Mouse (Mus musculus): ENCODE measurements around the gene Plcg2.

Gene Plcg2

DNA sequence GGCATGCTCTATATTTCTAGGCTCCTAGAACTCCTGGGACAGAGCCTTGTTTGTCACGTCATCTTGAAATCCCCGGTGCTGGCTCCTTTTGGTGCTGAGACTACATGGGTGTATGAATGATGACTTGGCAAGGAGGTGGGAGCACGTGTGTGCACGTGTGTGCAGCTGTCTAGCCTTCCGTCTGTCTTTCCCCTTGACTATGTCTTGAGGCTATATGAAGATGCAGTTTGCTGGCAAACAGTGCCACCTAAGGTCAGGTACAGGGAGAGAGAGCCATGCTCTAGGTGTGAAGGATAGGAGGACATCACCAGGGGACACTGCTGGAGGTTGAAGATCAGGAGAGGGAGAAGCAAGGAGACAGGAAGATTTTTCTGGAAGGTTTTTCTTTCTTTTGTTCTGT, 49.9 kb downstream of the Plcg2 start:
- DNase-seq (ENCODE audit: low spot score): no peak

DNA sequence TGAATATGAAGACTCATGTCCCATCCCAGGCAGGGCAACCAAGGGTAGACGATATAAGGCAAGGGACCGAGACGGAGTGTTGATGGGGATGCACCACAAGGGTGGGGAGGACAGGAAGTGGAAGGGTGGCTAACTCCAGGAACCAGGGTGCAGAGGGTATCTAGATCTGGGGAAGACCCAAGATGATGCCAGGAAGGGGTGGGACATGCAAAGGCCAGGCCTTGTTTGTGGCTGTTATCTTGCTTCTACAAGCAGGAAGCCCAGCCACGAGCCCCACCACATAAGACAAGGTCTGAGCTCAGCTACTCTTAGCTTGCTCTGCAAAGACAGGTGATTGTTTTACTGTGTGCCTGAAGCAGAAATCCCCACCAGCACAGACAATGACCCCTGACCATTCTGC, 50.4 kb downstream of the Plcg2 start:
- DNase-seq (ENCODE audit: low spot score): no peak

DNA sequence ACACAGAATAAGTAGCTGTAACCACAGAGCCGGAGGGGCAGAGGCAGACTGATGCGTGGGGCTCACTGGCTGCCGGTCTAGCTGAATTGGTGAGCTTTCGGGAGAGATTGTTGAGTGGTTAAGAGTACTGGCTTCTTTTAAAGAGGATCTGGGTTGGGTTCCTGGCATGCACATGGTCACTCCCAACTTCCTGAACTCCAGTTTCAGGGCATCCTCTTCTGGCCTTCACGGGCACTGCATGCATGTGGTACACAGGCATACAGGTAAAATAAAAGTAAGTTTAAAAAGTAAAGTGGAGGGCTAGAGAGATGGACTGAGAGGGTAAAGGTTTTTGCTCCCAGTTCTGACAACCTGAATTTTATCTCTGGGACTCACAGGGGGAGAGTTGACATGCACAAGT, 52.4 kb downstream of the Plcg2 start:
- no peak for DNase-seq (ENCODE audit: low spot score)

DNA sequence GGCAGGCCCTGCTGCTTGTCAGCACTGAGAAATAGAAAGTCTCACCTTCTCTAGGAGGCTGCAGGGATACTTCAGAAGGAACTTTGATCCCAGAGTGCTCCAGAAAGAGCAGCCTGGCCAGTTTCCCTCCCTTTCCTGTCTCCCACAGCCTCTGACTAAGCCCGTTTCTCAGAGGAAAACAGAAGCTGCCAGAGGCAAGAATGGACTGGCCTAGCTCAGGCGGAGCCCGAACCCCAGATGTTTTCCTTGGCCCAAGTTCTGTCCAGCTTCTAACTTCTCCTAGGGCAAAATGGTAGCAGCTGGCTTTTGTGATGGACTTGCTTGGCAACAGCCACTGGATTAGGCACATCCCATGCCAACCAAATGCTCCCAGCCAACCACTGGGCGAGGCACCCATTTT, 62.9 kb downstream of the Plcg2 start:
- DNase-seq (ENCODE audit: low spot score): no peak

DNA sequence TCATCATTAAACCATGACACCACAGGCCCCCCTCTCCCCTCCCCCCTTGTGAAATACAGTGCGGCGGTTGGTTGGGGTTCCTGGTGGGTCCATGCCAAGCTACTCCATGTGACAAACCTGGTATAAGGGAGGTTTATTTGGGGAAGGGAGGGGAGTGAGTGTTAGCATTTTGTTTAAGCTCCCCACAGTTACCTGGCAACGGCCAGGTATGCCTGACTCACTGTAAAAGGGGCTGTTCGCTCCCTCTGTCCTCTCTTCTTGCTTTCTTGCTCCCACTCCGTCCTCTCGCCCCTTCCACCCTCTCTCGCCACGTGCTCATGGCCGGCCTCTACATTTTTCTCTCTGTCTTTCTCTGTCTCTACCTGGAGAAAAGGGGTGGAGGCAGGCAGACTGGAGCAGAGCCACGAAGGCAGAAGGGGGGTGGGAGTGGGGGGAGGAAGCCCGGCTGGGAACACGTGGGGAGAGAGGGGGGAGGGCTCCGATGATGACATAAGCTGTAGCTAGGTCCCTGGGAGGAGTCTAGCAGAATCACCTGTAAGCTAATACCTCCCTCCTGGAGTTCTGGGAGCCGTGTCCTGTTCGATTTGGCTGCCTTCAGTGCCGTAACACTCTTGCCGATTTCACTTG, 63.8 kb downstream of the Plcg2 start:
- no peak for DNase-seq (ENCODE audit: low spot score)

DNA sequence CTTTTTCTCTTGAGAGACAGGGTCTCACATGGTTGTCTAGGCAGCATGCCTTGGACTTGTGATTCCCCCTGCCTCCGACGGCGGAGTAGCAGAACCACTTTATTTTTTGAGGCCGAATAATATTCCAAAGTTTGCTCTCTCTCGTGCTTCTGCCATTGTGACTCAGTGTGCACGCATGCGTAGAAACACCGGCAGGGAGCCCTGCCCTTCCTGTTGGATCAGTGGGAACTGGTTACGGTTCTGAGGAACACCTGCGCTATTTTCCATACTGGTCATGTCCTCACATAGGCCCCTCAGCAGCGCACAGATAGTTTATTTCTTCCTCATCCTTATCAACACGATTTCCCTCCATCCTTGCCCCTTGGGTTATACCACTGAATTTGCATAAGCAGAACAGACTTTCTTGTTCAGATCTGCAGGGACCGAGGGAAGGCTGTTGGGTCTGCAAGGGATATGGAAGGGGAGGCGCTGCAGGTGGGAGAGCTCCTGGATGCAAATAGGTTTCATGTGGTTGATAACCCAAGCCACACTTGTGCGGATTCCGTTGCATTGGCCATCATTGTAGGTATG, 64.4 kb downstream of the Plcg2 start:
- no peak for DNase-seq (ENCODE audit: low spot score)

DNA sequence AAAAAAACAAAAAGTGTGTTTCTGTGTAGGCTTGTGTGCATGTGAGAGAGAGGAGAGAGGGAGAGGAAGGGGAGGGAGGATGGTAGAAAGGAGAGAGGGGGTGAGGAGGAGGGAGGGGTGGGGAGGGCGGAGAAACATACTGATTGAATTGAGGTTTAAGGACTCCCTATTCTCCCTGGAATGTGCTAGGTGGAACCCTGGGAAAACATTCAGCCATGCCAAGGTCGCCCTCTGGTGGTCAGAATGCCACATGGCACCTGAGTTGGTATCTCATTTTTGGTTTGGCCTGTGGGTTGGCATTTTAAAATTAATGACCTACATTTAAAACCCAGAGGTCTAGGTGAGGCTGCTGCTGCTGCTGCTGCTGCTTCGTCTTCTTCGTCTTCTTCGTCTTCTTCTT, 71.3 kb downstream of the Plcg2 start:
- DNase-seq (ENCODE audit: low spot score): peak; percentile 84

DNA sequence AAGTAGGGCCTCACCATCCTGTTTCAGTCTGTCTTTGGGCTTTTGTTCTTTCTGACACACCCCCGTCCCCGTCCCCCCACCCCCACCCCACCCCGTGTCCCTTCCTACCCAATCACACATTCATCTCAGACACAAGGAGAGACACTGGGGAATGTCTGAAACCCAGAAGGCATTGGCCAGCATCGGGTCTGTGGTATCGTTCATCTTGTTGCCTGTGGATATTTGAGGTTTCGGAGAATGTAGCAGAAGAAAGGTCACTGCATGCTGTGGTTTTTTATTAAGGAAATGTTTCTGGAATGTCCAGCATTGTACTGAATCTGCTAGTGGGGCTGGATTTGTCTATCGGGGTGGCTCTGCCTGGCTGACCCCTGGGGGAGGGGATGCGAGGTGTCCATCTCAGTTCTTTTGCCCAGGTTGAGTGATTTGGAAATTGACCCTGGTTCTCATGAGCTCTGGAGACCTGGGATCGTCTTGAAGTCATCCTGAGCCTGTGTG, 78.2 kb downstream of the Plcg2 start:
- DNase-seq (ENCODE audit: low spot score): no peak

DNA sequence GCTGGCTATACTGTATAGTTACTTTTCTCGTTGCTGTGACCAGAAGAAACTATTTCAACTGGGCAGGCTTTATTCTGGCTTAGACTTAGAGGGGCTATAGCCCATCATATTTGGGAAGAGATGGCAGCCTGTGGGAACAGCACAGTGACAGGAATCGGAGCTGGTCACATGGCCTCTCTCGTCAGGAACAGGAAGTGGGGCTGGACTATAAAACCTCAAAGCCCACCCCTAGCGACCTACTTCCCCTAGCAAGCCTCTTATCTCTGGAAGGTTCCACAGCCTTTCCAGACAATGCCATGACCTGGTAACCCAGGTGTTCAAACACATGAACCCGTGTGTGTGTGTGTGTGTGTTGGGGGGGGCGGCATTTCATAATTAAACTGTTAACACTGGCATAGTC, 79.0 kb downstream of the Plcg2 start:
- DNase-seq (ENCODE audit: low spot score): no peak

DNA sequence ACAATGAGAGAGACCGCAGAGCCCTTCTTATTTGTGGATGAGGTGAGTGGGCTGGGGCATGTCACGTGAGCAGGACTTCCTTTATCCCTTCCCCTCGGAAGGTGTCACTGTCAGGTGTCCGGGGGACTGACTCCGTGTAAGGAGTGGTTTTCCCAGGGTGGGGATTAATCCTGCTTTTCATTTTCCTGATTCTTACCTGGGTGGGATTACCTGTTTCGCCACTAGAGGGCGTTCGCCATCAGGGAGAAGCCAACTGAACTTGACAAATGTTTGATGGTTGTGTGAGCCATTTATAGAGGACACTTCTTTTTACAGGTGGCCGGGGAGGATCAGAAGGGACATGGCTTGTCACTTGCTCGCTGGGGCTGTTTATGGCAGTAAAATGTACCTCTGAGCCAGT, 79.8 kb downstream of the Plcg2 start:
- DNase-seq (ENCODE audit: low spot score): peak; percentile 18

DNA sequence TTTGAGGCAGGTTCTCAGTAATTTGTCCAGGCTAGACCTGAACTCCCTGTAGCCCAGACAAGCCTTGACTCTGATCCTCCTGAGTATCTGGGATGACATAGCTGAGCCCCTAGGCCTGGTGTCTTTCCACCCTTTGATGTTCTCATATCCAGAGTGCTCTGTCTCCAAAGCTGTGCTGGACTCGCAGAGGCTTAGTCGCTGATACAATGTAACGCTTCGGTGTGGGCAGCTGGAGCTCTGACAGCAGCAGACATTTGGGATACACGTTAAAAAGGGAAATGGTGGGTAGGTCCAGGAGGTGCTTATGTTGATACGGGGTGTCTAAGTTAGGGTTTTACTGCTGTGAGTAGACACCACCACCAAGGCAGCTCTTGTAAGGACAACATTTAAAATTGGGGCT, 80.8 kb downstream of the Plcg2 start:
- no peak for DNase-seq (ENCODE audit: low spot score)

DNA sequence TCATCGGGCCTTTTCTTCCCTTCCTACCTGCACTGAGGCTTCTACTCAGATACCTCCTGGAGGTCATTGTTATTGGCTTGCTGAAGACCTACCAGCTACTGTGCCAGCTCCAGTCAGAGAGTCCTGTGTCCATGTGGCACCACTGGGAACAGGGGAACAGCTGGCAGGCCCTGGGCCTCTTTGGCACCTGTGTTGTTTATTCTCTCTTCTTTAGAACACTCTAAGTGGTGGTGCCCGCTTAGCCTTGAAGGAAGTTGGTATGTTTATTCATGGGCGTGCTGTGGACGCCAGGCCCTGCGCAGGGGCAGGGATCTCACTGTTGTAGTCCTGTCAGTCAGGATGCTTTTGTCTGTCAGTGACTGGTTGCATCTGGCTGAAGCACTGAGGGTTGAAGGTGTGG, 95.8 kb downstream of the Plcg2 start:
- DNase-seq (ENCODE audit: low spot score): no peak

DNA sequence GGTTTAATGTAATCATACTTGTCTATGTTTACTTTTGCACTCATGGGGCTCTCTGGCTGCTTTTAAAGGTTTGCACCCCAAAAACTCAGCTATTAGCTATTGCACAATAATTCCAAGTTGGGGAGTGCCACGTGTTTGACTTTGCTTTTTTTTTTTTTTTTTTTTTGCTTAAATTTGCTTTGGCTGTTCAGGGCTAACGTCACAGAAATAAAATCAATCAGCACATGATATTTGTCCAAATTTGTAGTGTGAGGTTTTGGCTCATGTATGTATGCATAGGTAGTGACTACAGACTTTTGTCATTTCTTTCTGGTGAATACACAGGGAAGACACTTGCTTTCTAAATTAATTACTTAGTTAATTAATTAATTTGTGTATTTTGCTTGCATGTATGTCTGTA, 96.9 kb downstream of the Plcg2 start:
- DNase-seq (ENCODE audit: low spot score): no peak

DNA sequence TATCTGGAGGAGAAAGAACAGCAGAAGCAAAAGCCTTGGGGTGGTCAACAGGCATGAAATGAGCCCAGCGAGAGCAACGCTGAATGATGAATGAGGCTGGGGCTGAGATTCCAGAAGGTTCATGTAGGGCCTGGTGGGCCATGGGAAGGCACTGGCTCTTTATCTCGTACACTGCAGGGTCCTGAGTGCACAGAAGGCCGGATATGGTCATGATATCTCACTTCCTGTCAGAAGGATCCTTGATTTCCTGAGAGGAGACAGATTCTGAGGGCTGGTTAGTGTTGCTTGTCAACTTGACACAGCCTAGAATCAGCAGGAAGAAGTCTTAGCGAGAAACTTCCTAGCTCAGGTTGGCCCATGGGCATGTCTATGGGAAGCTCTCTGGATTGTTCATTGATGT, 98.7 kb downstream of the Plcg2 start:
- DNase-seq (ENCODE audit: low spot score): no peak

DNA sequence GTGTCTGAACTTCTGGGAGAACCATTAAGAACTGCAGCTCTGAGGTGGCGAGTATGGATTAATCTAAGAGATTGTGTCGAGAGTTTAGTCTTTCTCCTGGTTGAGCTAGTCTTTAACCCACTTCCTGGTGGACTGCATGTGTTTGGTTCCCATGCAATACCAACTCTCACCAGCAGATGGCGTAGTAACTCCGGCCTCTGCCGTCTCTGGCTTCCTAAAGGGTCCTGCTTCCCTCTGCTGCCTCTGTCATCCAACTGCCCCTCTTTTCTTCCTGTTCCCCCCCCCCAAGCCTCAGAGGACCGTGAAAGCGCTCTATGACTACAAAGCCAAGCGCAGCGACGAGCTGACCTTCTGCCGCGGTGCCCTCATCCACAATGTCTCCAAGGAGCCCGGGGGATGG, 102.7 kb downstream of the Plcg2 start:
- DNase-seq (ENCODE audit: low spot score): peak; percentile 64

DNA sequence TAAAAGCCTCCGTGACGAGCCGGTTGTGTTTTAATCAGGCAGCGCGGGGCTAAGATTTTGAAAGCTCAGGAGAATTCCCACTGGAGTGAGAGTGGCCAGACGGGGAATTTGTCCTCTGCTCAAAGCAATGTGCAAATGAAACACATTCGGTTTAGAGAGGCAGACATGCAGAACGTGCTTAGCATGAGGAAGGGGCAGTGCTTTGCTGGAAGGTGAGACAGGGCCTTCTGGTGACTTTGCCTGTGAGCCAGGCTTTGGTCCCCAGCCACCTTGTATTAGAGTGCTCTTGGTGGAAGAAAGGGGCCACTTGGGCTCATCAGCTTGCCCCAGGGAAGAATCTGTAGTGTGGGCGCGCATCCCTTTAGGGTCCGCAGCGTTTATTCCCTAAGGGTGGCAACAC, 106.0 kb downstream of the Plcg2 start:
- no peak for DNase-seq (ENCODE audit: low spot score)

DNA sequence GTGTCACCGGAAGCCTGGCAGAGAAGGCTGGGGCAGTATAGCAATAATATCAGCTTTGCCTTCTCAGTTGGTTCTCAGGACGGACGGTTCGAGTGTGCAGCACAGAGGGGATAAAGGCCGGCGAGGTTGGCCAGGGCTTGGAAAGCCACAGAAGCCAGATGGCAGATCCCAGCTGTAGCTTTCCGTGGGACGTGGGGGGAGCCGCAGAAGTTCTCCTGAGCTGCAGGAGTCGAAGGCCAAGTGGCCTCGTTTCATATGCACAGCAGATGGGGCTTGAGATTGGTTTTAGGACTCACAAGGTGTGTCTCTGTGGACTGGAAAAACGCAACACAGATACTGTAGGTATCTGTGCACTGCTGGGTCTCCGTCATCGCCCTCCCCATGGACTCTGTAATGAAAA, 106.6 kb downstream of the Plcg2 start:
- no peak for DNase-seq (ENCODE audit: low spot score)

DNA sequence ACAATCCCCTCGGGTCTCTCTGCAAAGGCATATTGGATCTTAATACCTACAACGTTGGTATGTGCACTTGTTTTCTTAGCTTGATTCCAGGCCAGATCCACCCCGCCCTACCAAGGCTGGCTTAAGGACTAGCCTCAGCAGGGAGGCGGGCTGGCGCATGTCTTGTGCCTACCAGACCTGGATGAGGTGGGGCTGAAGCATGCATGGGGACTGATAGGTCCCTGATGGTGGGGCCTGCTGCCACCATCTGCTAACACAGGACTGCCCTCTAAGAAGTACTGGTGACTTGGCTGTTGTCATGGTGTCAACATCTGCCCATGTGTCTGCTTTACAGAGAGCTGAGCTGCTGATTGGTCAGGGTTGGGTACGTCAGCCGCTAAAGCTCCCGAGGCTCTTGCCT, 107.1 kb downstream of the Plcg2 start:
- DNase-seq (ENCODE audit: low spot score): no peak

DNA sequence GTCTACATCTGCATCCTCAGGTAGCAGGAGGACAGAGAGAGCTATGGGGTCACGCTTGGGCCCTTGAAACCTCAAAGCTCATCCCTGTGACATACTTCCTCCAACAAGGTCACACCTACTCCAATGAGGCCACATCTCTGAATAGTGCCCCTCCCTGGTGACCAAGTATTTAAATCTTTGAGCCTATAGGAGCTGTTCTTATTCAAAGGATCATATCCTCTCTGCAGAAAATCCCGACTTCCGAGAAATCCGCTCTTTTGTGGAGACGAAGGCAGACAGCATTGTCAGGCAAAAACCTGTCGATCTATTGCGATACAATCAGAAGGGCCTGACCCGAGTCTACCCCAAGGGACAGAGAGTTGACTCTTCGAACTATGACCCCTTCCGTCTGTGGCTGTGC, 112.4 kb downstream of the Plcg2 start:
- DNase-seq (ENCODE audit: low spot score): no peak

DNA sequence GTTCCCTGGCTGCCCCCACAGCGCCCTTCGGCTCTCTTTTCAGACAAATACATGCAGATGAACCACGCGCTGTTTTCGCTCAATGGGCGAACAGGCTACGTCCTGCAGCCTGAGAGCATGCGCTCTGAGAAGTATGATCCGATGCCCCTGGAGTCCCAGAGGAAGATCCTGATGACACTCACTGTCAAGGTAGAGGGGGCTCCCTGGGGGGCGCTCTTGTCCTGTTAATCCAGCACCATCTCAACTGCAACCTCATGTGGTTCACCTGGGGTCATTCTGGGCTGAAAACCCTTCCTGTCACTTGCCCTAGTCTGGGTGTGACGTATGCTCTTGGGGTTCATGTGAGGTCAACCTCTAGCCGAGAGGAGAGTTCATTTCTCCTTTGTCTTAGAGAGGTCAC, 114.8 kb downstream of the Plcg2 start:
- DNase-seq (ENCODE audit: low spot score): no peak

DNA sequence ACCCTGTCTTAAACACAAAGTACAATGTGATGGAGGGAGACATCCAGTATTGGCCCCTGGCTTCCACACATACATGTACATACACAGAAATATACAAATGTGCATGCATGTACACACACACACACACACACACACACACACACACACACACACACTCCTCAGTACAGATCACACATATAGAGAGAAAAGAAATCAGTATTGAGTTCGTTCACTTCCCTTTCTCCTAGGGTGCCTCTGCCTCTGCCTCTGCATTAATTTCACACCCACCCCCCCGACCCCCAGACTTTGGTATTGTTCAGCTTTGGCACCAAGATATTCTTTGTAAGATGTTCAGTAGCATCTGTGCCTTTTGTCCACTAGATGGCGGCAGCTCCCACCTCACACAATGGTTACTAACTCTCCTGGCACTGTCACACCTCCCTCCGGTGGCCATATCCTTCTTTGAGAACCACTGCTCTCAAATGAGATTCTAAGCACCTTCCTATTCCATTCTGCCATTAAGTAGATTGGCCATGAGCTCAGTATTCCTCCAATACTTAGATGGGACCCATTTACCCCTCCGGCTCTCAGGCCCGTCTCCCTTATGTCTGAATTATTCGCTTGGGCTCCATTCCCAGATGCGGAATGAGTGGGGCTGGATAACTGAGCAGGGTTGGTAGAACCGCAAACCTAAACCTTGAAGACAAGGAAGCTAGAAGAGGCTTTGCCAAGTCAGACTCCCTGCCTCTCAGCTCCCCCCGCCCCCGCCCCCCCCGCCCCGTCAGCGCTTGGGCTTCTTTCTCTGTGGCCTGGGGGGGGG, 128.1 kb downstream of the Plcg2 start:
- DNase-seq (ENCODE audit: low spot score): peak; percentile 80

DNA sequence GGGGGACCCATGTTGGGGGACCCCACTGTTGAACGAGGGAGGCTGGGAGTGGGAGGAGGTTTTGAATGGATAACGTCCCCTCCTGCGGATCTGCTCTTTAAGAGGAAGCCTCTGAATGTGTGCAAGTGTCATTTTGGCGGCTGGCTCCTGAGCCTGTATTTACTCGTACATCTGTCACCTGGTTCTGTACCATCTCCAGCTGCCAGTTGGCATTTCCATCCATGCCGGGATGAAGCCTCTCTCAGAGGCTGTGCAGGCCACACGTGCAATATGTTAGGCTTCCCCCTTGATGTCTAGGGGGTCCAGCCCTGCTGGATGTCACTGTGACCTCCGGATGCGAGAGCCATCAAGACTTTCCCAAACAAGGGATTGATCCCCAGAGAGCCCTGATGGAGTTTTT, 129.0 kb downstream of the Plcg2 start:
- no peak for DNase-seq (ENCODE audit: low spot score)

DNA sequence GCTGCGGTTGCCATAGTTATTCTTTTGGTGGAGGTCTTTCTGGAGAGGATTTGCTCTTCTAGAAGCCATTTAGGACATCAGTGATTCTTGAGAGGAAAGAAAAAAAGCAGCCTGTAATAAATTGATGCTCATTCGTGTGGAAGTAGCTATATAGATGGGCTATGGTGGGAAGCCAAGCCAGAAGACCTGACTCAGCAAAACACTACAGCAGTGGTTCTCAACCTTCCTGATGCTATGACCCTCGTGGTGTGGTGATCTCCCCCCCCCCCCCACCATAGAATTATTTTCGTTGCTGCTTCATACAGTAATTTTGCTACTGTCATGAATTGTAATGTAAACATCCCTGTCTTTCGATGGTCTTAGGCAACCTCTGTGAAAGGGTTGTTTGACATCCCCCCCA, 134.4 kb downstream of the Plcg2 start:
- no peak for DNase-seq (ENCODE audit: low spot score)

DNA sequence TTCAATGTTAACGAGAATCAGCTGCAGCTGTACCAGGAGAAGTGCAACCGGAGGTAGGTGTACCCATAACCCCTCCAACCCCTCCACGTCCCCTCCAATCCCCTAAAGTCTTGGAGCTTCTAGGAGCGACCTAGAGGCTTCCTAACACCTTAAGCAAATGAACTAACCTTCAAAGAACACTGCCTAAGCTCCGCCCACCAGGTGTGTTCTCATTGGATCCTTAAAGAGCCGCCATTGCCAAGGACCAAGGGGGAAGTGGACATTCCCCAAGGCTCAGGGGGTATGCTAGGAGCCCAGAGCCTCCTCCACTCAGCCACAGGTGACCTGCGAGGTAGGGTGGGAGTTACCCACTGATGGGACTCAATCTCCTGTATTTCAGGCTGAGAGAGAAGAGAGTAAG, 136.3 kb downstream of the Plcg2 start:
- no peak for DNase-seq (ENCODE audit: low spot score)
